Mouse (Mus musculus): ENCODE results near the gene Olfr223.

DNA sequence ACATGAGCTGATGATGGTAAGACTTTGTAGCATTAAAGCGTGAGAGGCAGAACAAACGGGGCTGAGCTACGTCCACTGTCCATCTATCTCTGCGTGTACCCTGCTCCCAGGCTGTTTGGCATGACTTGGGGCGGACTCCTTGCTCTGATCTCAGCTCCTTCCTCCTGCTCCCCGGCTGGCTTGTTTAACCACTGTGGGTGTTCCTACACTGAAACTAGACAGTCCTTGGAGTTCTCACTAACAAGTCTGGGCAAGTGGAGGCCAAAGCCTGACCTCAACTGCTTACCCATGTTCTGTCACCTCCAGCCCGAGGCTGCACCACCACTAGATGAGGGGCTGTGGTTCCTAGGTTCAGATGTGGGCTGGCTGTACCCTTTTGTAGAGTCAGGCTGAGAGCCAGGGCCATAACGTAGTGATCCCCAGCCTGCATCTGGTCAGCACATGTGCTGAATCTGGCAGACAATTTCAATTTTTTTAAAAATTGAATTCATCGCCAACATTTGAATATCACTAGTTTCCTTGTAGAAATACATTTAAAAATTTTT, 42.2 kb upstream of the Olfr223 start:
- TF ChIP-seq CTCF (IDR thresholded peaks at IDR 0.05; ENCODE audit: low read depth) (no peak), EP300 (optimal IDR thresholded peaks at IDR 0.05) (no peak)

Data from stomach, postnatal 0 days (tissue).